Mouse (Mus musculus): ENCODE results near the gene Spry1. TPM values are rescaled to one million over a fixed set of nuclear protein-coding genes. Genes with fewer than 3 reads are reported as not detected.

Spry1 gene
- 9.0 and 11.9 TPM in 2 replicates for polyA plus RNA-seq (2012; rRNA removed)

DNA sequence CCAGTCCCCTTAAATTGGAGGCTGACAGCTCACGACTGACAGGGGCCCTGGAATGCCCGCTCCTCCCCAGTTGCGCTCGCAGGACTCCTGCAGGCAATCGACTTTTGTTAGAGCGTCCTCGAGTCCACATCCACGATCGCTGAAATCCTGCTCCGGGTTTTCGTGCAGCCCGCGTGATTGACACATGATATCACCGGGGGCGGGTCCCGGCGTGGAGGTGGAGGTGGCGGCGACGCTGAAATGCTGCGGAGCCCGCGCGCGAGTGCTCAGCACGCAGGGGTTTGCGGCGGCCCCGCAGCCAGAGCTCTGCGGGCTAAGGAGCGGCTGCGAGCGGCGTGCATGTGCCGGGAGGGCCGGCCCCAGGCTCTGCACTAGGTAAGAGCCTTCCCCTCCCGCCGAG, at the start of gene Spry1:
Gene Spry1 (plus strand): TSS at position 258 of the 400 bp plus-strand sequence.

Other genes starting within 250 kb of the Spry1 start
- 4.0 and 4.8 TPM in 2 replicates for gene Spata5, start 220.1 kb upstream of the Spry1 start, polyA plus RNA-seq (2012; rRNA removed)
- gene Nudt6, start 219.7 kb upstream of the Spry1 start, polyA plus RNA-seq (2012; rRNA removed), result 6.2 and 6.8 TPM in 2 replicates
- gene Gm5148, start 84.5 kb downstream of the Spry1 start, polyA plus RNA-seq (2012; rRNA removed), result 1.9 and 2.3 TPM in 2 replicates

All from liver, embryonic 18 days (tissue).